Mouse (Mus musculus) CD4-positive, CD25-positive, alpha-beta regulatory T cell, adult 2 months (primary cell): ENCODE data around the gene Fam173a.

ENCODE experiments used
- DNase-seq: peaks from one replicate; pipeline ENCODE4 v3.0.0-alpha.2; 2012; ENCODE audit warnings: low read depth, low spot score

The Fam173a gene

DNA sequence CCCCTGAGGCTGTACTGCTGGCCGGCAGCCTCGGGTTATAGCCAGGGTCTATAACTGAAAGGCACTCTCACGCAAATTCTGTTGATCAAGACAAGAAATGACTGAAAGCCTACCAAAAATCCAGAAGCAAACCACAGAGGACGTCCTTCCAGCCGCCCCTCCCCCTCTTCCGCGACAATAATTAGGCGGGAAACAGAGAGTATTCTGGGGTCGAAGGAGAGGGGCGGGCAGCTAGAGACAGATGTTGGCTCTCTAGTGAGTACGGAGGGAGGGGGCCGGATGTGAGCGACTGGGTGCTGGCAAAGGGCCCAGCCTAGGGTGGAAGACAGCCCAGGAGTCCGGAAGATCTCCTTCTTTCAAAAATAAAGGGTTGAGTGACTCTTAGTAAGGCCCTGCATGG lies at the start of gene Fam173a:
Gene Fam173a (minus strand): TSS at position 287 of the 400 bp plus-strand sequence.
- DNase-seq: peak; percentile 89

DNA sequence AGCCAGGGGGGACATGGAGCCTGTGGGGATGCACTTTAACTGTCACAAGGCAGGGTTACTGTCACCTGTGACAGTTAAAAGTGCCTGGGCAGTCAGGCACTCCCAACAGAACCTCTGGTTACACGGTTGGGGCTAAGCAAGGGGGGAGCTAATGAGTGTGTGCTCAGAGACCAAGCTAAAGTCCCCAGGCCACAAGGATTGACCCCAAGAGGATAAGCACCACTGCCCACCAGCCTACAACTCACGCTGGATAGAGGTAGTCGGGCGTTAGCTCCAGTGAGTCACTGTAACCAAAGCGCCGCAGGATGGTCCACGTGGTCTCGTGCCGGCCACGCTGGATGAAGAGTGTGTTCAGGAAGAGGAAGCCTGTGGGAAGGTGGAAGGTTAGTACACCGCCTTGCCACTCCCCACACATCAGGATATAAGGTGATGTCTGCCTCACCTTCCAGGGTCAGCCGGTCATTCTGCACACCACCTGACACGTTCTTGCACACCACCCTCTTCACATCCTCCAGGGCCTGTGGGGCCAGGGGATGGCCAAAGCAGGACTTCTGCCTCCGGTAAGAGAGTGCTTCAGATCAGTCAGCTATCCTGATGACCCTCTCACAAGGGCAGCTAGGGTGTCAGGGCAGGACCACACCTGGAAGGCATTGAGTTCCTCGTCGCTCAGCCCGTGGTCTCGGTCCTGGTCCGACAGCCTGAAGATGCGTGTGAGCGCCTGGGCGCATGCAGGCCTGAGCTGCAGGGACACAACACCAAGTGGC lies 48.6 kb upstream of the Fam173a start, which contains the start of gene Gm20683:
Gene Gm20683 (minus strand): TSS at position 647 of the 764 bp plus-strand sequence.
- DNase-seq: no peak

DNA sequence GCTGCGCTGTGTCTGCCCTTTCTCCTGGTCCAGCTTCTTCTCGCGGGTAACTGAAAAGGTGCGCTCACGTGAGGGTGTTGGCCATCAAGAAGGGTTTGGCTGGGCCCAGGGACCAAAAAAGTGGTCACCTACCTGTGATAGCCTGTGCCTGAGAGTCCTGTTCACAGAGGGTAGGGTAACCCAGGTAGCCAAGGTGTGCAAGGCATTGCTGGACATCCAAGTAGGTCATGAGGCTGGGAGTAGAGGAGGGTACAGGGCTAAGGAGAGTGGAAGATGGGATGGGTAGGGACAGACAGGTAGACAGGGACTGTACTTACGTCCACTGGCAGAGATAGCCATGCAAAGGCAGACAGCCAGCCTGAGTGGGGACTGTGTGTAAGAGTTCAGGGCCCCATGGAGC lies 47.8 kb upstream of the Fam173a start:
- DNase-seq: no peak

GRCm38 (mm10) chr17:25839455-25840235 lies 46.9 kb upstream of the Fam173a start:
- no peak for DNase-seq

DNA sequence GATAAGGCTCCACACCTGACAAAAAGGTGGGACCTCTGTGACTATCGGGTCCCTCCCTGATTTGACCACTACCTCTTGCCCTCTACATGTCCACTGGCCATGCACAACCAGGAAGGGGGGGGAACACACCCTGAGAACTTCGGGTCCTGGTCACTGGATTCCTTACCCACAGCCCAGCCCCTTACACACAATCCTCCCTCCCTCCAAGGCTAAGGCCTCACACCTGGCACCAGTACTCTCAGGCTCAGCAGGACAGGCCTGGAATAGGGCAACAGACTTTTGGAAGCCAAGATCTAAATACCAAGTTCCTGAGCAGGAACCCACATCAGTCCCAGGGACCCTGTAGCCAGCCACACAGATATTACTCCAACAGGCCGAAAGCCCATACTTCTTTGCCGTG lies 46.2 kb upstream of the Fam173a start:
- no peak for DNase-seq

- no peak for DNase-seq
Measured at GRCm38 (mm10) chr17:25837533-25837932, 44.8 kb upstream of the Fam173a start.

DNA sequence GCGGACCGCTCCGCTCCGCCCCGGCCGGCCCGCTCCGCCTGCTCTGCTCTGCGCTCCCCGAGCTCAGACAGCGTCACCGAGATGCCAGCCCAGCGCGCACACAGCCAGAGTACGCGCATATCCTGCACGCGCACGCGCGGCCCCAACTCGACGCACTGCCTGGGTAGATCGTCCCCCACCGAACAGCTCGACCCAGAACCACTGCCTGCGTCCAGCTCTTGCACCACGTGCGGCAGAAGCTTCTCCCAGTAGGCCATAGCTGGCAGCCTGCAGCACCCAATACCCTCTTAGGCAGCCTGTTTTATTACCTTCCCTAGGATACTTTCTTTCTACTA lies 44.3 kb upstream of the Fam173a start, which contains the start of gene Rhbdl1:
Gene Rhbdl1 (minus strand): TSS at position 220 of the 335 bp plus-strand sequence.
- DNase-seq: peak; percentile 62

- DNase-seq: no peak
Measured at GRCm38 (mm10) chr17:25836397-25837075, 43.8 kb upstream of the Fam173a start.

- DNase-seq: no peak
Measured at GRCm38 (mm10) chr17:25835816-25836215, 43.1 kb upstream of the Fam173a start.

- no peak for DNase-seq
Measured at GRCm38 (mm10) chr17:25835301-25835700, 42.6 kb upstream of the Fam173a start.

- DNase-seq: no peak
Measured at GRCm38 (mm10) chr17:25834595-25835222, 42.0 kb upstream of the Fam173a start.

DNA sequence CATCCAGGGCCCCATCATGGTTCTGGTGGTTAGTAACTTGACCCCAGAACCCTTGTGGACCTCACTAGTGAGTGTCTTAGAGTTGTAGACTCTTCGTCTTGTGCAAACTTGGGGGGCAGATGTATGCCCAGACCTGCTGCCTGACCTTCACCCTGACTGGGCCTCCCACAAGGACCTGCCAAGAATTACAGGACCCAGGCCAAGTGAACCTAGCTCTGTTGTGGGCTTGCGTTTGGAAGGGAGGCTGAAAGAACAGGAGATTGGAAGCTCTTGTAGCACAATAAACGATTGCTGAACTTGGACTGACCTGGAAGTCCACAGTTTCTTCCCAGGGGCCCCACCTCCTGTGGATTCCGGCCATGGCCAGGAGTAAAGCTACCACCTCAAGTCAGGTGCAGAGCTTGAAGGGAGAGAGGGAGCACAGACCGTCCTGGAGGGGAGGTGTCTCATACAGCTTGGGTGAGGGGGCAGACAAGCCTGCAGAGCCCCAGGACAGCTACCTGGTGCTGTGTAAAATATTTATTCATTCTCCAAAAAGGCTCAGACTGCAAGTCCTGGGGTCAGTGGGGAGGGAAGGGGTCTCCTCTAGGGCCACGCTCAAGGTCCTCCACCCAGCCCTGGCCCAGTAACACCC lies 41.4 kb upstream of the Fam173a start:
- no peak for DNase-seq

- peak; percentile 64 for DNase-seq
Measured at GRCm38 (mm10) chr17:25833291-25833663, 40.6 kb upstream of the Fam173a start, which contains the start of gene Stub1. Gene Stub1 (minus strand): TSS chr17:25833404.

DNA sequence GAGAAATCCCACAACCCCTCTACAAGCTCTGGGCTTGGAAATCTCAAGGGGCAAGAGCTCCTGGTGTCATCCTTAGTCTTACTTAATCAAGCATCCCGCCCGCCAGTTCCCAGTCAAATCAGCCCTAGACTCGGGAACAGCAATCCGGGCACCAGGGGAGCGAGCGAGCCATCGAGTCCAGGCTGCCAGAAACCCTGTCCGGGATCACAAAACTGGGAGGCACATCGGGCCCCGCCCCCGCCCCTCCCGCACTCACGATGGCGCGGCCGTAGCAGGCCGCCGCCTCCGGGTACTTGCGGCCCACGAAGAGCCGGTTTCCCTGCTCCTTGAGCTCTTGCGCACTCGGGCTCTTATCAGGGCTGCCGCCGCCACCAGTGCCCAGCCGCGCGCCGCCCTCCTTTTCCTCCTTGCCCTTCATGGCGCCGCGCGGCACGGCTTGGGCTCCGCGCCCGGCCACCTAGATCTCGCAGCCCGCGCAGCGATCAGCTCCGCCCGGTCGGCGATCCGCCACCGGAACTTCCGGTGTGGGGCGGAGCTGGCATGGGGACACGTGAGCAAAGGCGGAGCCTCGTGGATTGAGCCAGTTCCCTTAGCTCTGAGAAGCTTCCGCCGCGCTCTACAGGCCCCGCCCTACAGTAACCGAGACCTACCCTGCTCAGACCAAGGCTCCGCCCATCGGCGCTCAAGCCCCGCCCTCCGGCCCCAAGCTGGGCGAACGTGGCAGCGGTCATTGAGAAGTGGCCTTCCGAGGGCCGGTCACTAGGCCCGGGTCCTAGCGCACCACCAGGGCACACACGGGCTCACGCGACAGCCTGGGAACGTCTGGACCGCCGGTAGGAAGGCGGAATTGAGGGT lies 40.0 kb upstream of the Fam173a start:
- DNase-seq: peak; percentile 98

DNA sequence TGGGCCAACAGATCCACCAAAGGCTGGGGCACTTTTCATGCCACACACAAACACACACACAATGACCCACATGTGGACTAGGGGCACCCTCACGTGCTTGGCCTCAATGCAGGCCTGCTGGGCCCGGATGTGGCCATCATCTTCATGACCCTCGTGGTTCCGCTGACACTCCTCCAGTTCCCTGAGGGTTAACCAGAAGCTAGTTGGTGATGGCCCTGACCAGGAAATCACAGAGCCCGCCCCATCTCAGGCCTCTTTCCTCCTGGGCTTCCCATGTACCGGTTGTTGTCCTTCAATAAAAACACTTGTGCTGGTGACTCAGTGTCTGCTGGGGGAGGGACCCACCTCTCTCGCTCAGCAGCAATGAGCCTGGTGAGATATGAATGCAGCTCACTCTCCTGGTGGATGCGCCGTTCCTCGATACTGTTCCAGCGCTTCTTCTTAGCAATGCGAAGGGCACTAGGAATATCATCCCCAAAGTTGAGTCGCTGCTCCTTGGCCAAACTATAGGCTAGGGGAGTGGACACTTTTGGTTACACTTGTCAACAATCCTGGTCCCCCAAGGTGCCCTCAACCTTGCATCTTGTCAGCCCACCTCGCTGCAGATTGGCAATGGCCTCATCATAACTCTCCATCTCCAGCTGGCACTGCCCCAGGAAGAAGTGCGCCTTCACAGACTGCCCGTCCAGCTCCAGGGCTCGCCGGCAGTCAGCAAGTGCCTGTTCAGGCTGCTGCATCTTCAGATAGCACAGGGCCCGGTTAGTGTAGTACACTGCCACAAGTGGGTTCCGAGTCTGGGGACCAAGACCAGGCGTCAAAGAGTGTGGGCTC lies 39.0 kb upstream of the Fam173a start:
- no peak for DNase-seq

DNA sequence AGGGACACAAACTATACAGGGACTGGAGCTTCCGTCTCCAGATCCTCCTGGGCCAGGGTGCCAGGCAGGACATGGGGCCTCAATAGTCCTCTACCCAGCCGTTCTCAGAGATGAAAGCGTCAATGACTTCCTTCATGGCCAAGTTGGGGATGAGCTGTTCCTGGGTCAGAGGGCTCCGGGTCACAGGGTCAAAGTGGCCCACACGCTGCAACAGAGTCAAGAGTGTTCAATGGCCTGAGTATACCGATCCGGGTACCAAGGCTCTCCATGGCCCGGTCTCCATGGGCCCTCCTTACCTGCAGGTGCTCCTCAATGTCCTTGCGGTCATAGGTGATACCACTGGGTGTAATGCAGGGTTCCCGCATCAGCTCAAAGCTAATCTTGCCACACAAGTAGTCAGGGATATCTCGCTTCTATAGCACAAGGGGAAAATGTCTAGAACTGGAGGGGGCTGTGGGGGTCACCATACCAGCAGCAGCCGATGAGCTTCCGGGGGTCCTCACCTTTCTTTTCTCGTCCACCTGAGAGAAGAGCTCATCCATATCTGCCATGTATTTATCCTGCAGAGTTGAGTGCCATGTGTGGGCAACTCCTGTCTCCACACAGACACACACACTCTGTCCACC lies 38.2 kb upstream of the Fam173a start:
- DNase-seq: no peak

- no peak for DNase-seq
Measured at GRCm38 (mm10) chr17:25830200-25830753, 37.6 kb upstream of the Fam173a start.

DNA sequence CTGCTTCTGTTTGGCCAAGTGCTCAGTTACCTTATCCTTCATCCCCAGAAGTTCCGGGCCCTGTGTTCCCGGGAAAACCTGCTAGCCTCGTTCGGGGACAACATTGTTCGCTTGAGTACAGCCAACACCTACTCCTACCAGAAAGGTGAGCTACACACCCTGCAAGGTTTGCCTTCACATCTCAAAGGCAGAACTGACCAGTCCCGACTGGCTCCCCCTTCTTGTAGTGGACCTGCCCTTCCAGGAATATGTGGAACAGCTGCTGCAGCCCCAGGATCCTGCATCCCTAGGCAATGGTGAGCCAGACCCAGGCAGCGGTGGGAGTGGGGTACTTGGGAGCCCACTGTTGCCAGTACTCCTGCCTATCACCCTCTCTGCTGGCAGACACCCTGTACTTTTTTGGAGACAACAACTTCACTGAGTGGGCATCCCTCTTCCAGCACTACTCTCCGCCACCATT lies 36.9 kb upstream of the Fam173a start:
- no peak for DNase-seq
